Mouse (Mus musculus) spleen, embryonic (tissue): ENCODE measurements at regions not wholly inside any gene's neighbourhood (a gene's known extent, or its start where the extent isn't known, plus 50 kb on each side); places are given as distances from the start of the nearest gene placed in this dataset.

ENCODE experiments used
- CTCF ChIA-PET: fragments of 350-600 bp; sonication (Branson Sonifier 250); formaldehyde crosslinking; loops from one replicate; lab custom pipeline; 2022; lab: Charles Lee

- CTCF ChIA-PET, result interaction anchor here (0.5 to 0.6 kb wide), 2 partner anchors 10 to 132 kb away, joined by 4 to 5 read pairs; no protein-coding TSS in a partner anchor
Measured at GRCm38 (mm10) chr8:126693642-126694041, 99.9 kb upstream of the Irf2bp2 start.

GRCm38 (mm10) chr8:126692711-126693110 lies 98.9 kb upstream of the Irf2bp2 start:
- CTCF ChIA-PET, result interaction anchor here (0.6 kb wide), 1 partner anchor 12 kb away, joined by 3 read pairs; no protein-coding TSS in a partner anchor

GRCm38 (mm10) chr8:126692263-126692662 lies 98.5 kb upstream of the Irf2bp2 start:
- CTCF ChIA-PET, result no interaction called here

- CTCF ChIA-PET, result no interaction called here
Measured at GRCm38 (mm10) chr8:126688450-126688849, 94.7 kb upstream of the Irf2bp2 start.

- CTCF ChIA-PET, result no interaction called here
Measured at GRCm38 (mm10) chr8:126688014-126688413, 94.2 kb upstream of the Irf2bp2 start.

DNA sequence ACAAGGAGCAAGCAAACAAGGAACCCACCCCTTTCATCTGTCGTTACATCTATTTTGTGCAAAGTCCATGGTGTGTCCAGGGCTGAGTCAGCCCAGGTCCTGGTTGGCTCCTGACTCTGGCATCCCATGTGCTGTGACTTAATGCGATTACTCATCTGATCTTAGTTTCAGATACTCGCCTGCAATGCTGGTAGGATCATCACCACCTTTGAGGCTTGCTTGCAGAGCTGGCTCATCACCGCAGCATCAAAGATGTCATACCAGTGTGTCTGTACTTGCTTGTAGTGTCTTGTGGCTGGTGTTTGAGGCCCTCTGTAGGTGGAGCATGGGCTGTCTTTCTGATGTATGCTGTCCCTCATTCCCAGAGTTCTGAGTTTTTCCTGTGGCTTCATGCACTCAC lies 93.0 kb upstream of the Irf2bp2 start:
- CTCF ChIA-PET, result interaction anchor here (0.6 kb wide), 1 partner anchor 218 kb away, joined by 5 read pairs; no protein-coding TSS in a partner anchor

DNA sequence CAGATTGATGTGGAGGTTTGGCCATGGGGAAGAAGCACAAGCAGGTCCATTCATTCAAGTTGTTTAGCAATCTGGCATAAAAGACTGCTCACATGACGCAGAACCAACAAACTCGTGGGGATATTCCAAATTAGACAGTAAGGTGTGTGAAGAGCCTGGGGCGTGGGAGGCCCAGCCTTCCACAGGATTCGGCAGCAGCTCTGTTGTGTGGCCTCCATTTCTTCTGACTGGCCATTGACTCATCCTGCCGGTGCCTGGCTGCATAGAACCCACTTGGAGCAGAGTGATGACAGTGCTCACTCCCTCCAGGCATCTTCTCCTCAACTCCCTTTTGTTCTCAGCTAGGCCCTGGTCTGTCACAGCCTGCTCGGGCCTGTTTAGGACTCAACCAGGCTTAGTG lies 91.6 kb upstream of the Irf2bp2 start:
- CTCF ChIA-PET, result no interaction called here

DNA sequence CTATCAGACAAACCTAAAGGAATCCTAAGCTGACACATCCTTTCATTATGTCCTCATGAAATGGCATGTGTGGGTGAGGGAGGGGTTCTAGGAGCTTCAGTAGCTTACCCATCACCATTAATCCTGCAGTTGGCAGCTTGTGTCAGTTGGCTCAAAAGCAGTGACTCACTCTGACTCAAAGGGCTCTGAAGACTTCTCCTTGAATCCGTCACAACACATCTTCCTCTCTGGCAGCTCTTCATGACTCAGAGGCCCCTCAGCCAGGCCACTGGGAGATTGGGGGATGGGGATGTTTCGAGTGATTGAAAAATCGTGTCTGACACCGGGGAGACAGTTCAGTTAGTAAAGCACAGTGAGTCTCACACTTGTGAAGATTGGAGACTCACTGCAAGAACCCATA lies 90.2 kb upstream of the Irf2bp2 start:
- CTCF ChIA-PET, result no interaction called here

GRCm38 (mm10) chr8:126683555-126683947 lies 89.8 kb upstream of the Irf2bp2 start:
- CTCF ChIA-PET, result interaction anchor here (0.6 kb wide), 1 partner anchor 10 kb away, joined by 5 read pairs; no protein-coding TSS in a partner anchor

- CTCF ChIA-PET, result interaction anchor here (0.6 kb wide), 1 partner anchor 11 kb away, joined by 5 read pairs; no protein-coding TSS in a partner anchor
Measured at GRCm38 (mm10) chr8:126682817-126683554, 89.2 kb upstream of the Irf2bp2 start.

- CTCF ChIA-PET, result no interaction called here
Measured at GRCm38 (mm10) chr8:126681948-126682651, 88.3 kb upstream of the Irf2bp2 start.

- CTCF ChIA-PET, result interaction anchor here (0.5 kb wide), 1 partner anchor 1867 kb away, joined by 3 read pairs; no protein-coding TSS in a partner anchor
Measured at GRCm38 (mm10) chr8:126678004-126678751, 84.4 kb upstream of the Irf2bp2 start.

GRCm38 (mm10) chr8:126675153-126675552 lies 81.4 kb upstream of the Irf2bp2 start:
- CTCF ChIA-PET, result no interaction called here

DNA sequence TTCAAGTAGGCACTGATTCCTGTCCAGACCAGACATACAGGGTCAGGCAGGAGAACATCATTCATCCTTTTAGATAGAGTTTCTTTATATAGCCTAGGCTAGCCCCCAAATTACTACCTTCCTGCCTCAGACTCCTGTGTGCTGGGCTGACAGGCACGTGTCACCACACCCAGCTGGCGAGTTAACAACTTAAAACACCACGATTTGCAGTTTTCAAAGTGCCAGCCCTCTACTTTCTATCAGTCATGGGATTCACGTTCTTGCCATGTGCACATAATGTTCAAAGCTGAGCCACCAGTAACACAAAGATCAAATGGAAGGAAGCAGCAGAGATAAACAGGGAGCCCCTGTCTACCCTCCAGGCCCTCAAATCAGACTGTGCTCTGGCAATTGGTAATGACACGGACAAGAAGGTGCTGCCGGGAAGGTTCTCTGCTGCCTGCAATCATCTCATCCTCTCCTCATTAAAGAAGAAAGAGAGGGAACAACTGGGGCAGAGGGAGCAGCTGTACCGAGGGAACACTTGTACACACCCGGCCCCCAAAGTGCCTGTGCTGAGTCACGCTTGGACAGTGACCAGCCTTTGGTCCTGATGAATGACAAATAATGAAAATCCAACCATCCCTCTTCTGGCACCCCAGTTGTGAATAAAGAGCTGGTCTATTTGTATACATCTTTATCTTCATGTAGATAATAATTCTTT lies 79.4 kb upstream of the Irf2bp2 start:
- CTCF ChIA-PET, result no interaction called here

- CTCF ChIA-PET, result interaction anchor here (0.7 kb wide), 1 partner anchor 1343 kb away, joined by 5 read pairs; no protein-coding TSS in a partner anchor
Measured at GRCm38 (mm10) chr8:126671594-126671993, 77.8 kb upstream of the Irf2bp2 start.

DNA sequence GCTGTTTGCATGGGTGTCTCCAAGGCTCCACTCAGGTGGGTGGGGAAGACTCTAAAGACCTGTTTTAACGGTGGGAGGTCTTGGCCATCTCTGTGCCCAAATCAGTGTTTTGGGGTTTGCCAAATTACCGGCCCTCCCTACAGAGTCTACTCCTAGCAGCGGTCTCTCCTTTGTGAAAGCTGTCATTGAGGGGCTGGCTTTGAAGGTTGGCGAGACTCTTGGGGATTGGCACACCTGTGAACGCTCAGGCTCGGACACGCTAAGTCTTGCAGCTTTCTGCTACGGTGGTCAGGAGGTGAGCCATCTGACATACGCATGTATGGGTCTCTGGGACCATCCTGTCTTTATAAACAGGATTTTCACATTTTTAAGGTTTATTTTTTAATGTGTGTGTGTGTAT lies 76.1 kb upstream of the Irf2bp2 start:
- CTCF ChIA-PET, result no interaction called here

DNA sequence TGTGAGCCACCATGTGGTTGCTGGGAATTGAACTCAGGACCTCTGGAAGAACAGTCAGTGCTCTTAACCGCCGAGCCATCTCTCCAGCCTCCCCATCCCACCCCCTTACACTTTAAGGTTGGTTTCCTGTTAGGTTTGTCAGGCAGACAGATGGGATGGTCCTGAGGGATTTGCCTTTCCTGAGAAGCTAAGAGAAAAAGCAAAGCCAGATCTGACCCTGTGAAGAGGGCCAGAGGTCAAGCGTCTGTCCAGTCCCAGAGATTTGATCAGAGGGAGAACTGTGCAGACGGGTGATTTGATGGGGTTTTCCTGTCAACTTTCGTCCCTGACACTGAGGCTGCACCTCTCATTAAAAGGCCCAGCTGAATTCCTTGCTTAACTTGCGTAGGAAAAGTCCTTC lies 75.4 kb upstream of the Irf2bp2 start:
- CTCF ChIA-PET, result interaction anchor here (0.6 to 0.7 kb wide), 2 partner anchors 14 to 179 kb away, joined by 3 read pairs; no protein-coding TSS in a partner anchor

- CTCF ChIA-PET, result interaction anchor here (0.7 to 0.9 kb wide), 2 partner anchors 12 to 180 kb away, joined by 3 read pairs; no protein-coding TSS in a partner anchor
Measured at GRCm38 (mm10) chr8:126668657-126669025, 74.9 kb upstream of the Irf2bp2 start.

- CTCF ChIA-PET, result interaction anchor here (0.9 kb wide), 1 partner anchor 13 kb away, joined by 3 read pairs; no protein-coding TSS in a partner anchor
Measured at GRCm38 (mm10) chr8:126667721-126668656, 74.2 kb upstream of the Irf2bp2 start.
